Mouse (Mus musculus) thymus, postnatal 25 days (tissue): Measurements from ENCODE around the gene 1700031F05Rik.
"Not testable (repeated sequence)": the region's sequence is repeated elsewhere in the genome, so short reads cannot be mapped to it uniquely, and the experiment has no call there.

Experiments
- DNase-seq: peaks from one replicate; pipeline ENCODE4 v3.0.0; 2022

The 1700031F05Rik gene

GRCm38 (mm10) chrX:102867871-102868270 is at the start of gene 1700031F05Rik:
1700031F05Rik (minus strand) TSS chrX:102867971.
- DNase-seq, result no peak

GRCm38 (mm10) chrX:102914823-102915222 is 47.1 kb upstream of the 1700031F05Rik start:
- not testable (repeated sequence) for DNase-seq

DNA sequence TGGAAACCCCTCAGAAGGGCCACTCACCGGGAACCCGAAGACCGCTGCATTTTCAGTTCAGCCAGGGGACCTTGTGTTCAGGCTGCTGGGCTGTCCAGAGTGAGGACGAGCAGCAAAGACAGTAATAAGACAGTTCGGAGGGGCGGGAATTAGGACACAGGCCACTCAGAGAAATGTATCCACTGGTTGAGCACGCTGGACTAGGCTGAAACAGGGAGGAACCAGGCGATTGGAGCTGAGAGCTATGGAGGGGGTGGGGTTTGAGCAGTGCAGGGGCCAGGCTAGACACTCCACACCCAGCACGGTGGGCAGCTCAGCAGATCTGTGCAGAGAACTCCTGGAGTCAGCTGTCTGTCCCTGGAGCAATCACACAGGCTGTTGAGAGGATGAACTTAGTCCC is 40.8 kb upstream of the 1700031F05Rik start, which contains the start of the genes Dmrtc1a and 1700011M02Rik:
Gene Dmrtc1a, minus strand, starts transcription at position 101 of the 400 bp plus-strand sequence.
Gene 1700011M02Rik, plus strand, starts transcription at position 319 of the 400 bp plus-strand sequence.
- not testable (repeated sequence) for DNase-seq

GRCm38 (mm10) chrX:102854516-102854915 is 13.3 kb downstream of the 1700031F05Rik start, which contains the start of gene Dmrtc1c2:
Dmrtc1c2 (minus strand) TSS chrX:102854616.
- DNase-seq, result not testable (repeated sequence)

DNA sequence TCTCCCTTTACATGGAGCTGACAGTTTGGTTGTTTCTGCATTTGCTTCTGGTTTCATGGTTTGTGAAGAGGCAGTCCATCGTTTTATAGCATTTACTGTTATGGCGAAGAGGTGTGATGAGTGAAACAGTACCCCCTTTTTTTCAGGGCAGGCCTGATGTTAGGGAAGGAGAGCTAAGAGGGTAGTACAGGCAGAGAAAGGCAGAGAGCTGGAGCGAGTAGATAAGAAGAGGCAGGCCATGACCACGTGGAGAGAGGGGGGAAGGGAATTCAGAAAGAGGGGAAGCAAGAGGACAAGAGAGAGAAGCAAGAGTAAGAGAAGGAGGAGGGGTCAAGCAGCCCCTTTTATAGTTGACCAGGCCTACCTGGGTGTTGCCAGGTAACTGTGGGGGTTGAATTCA is 55.5 kb downstream of the 1700031F05Rik start:
- no peak for DNase-seq
